Mouse (Mus musculus) E14TG2a.4 (cell line): Measurements from ENCODE around the gene Hspbp1.

Experiments
- CTCF ChIP-seq: conservative IDR thresholded peaks from 2 replicates; pipeline ENCODE4 v1.5.1; 2014; ENCODE audit warnings: low read length
- NANOG ChIP-seq: IDR thresholded peaks from 2 replicates; pipeline ENCODE4 v1.6.1; 2014; ENCODE audit warnings: borderline replicate concordance, low read length, mixed read lengths

DNA sequence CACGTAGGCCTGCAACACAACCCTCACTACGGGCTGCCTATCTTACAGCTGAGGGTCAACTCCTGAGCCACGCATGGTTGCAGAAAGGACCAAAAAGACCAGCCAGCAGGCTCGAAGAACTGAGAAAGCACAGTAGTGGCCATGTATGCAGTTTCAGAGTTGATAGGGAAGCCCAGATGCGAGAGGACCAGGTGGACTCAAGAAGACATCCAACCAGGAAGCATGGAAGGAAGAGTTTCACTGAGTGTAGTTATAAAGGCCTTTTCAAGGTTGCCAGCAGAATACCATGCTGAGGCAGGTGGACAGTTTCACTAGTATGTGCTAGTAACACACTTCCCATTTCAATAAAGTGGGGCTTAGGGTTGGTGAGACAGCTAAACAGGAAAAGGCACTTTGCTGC lies 32.1 kb downstream of the Hspbp1 start:
- no peak for TF ChIP-seq CTCF
- no peak for TF ChIP-seq NANOG
